Mouse (Mus musculus) cerebellum, postnatal 14 days (tissue): ENCODE measurements around the gene Umad1.

ENCODE experiments used
- DNase-seq, 2 experiments: peaks; one replicate each; pipeline ENCODE4 v3.0.0; 2021; ENCODE audit warnings: mixed read lengths in 2 of 2

The Umad1 gene

GRCm38 (mm10) chr6:8421421-8421820 is 162.3 kb downstream of the Umad1 start:
- DNase-seq = no peak

- DNase-seq = peak; percentile 50 to 60
Observed at GRCm38 (mm10) chr6:8421959-8422581, 163.0 kb downstream of the Umad1 start.

- no peak for DNase-seq
Observed at GRCm38 (mm10) chr6:8423142-8423541, 164.1 kb downstream of the Umad1 start.

- no peak for DNase-seq
Observed at GRCm38 (mm10) chr6:8427692-8428091, 168.6 kb downstream of the Umad1 start.

- DNase-seq = no peak
Observed at GRCm38 (mm10) chr6:8430610-8431234, 171.6 kb downstream of the Umad1 start.

- no peak for DNase-seq
Observed at GRCm38 (mm10) chr6:8433179-8433578, 174.1 kb downstream of the Umad1 start.

- DNase-seq = no peak
Observed at GRCm38 (mm10) chr6:8437937-8438336, 178.8 kb downstream of the Umad1 start.

GRCm38 (mm10) chr6:8441814-8442213 is 182.7 kb downstream of the Umad1 start:
- DNase-seq = no peak

- no peak for DNase-seq
Observed at GRCm38 (mm10) chr6:8446786-8447185, 187.7 kb downstream of the Umad1 start.

- DNase-seq = peak; percentile 46 to 52
Observed at GRCm38 (mm10) chr6:8455599-8455998, 196.5 kb downstream of the Umad1 start.

- DNase-seq = no peak
Observed at GRCm38 (mm10) chr6:8458596-8458995, 199.5 kb downstream of the Umad1 start.

GRCm38 (mm10) chr6:8462447-8462846 is 203.4 kb downstream of the Umad1 start:
- no peak for DNase-seq

GRCm38 (mm10) chr6:8465388-8465787 is 206.3 kb downstream of the Umad1 start:
- DNase-seq = no peak

GRCm38 (mm10) chr6:8465985-8466384 is 206.9 kb downstream of the Umad1 start:
- DNase-seq = no peak

- DNase-seq = no peak
Observed at GRCm38 (mm10) chr6:8467667-8468337, 208.7 kb downstream of the Umad1 start.

- DNase-seq = no peak
Observed at GRCm38 (mm10) chr6:8469918-8470317, 210.8 kb downstream of the Umad1 start.

- no peak for DNase-seq
Observed at GRCm38 (mm10) chr6:8472125-8472524, 213.0 kb downstream of the Umad1 start.

GRCm38 (mm10) chr6:8472915-8473314 is 213.8 kb downstream of the Umad1 start:
- no peak for DNase-seq

- DNase-seq = peak in 1 of 2 experiments; percentile 5
Observed at GRCm38 (mm10) chr6:8473498-8473897, 214.4 kb downstream of the Umad1 start.

GRCm38 (mm10) chr6:8474316-8474715 is 215.2 kb downstream of the Umad1 start:
- no peak for DNase-seq

- no peak for DNase-seq
Observed at GRCm38 (mm10) chr6:8474820-8475219, 215.7 kb downstream of the Umad1 start.

GRCm38 (mm10) chr6:8479176-8479575 is 220.1 kb downstream of the Umad1 start:
- no peak for DNase-seq

GRCm38 (mm10) chr6:8484437-8485275 is 225.6 kb downstream of the Umad1 start:
- DNase-seq = no peak
